ENCODE assay signal across 10 mouse cellular contexts in genomic region chr6:37593551-37594089, GRCm38 (mm10).
A peak's percentile ranks its signal among the peaks of the same experiment; 100 is the strongest.
DNase-seq lines count a peak whose midpoint lies in the region; ATAC-seq lines count a peak whose summit lies in the region.
"Had no signal": no experiment of that assay in that cellular context is flagged by ENCODE, and none has a peak within 500 bp of the region (broad histone marks: within the 10 kb centered on the region; RNA-seq: fewer than 3 reads in every experiment).

No protein-coding gene starts in this region.

- H3K27me3 ChIP-seq in hindbrain, embryonic 11.5 days (ENCODE audit: control insufficient read depth, insufficient read depth, low read length): no peaks in the 10 kb centered on the region
- H3K27me3 ChIP-seq in hindbrain, embryonic 16.5 days (replicated peaks; ENCODE audit: control insufficient read depth, insufficient read depth, low read length): no peaks in the 10 kb centered on the region
- H3K27me3 ChIP-seq in hindbrain, embryonic 15.5 days: no peaks in the 10 kb centered on the region
- H3K27me3 ChIP-seq in neural tube, embryonic 14.5 days (ENCODE audit: control insufficient read depth, insufficient read depth, low read length): no peaks in the 10 kb centered on the region

- H3K4me1 ChIP-seq in hindbrain, embryonic 11.5 days (replicated peaks; ENCODE audit: control insufficient read depth, insufficient read depth, low read length): 0 out of 2 replicates have a peak, but pooled peaks cover 2% of the 10 kb centered on the region
- H3K4me1 ChIP-seq in hindbrain, embryonic 16.5 days (ENCODE audit: control insufficient read depth, insufficient read depth, low read depth, low read length): peaks cover 14% of the 10 kb centered on the region
- peaks cover 23% of the 10 kb centered on the region for H3K4me1 ChIP-seq in hindbrain, embryonic 15.5 days (replicated peaks)
- H3K4me1 ChIP-seq in neural tube, embryonic 14.5 days (ENCODE audit: control insufficient read depth, insufficient read depth, low read length): peaks cover 7% of the 10 kb centered on the region

- 10% methylated on average over 5 of the region's 5 CpGs for WGBS in hindbrain, embryonic 11.5 days
- WGBS in hindbrain, embryonic 16.5 days: 21% methylated on average over 5 of the region's 5 CpGs
- 12% methylated on average over 5 of the region's 5 CpGs for WGBS in hindbrain, embryonic 15.5 days
- 13% methylated on average over 5 of the region's 5 CpGs for WGBS in neural tube, embryonic 14.5 days

- H3K36me3 ChIP-seq in hindbrain, embryonic 11.5 days (ENCODE audit: control insufficient read depth, insufficient read depth, low read length): no peaks in the 10 kb centered on the region
- H3K36me3 ChIP-seq in hindbrain, embryonic 16.5 days (ENCODE audit: control insufficient read depth, insufficient read depth, low read length): no peaks in the 10 kb centered on the region
- H3K36me3 ChIP-seq in hindbrain, embryonic 15.5 days: no peaks in the 10 kb centered on the region
- H3K36me3 ChIP-seq in neural tube, embryonic 14.5 days (ENCODE audit: control insufficient read depth, insufficient read depth, low read length): no peaks in the 10 kb centered on the region

- H3K9me3 ChIP-seq in hindbrain, embryonic 11.5 days (ENCODE audit: control insufficient read depth, low read length): no peaks in the 10 kb centered on the region
- no peaks in the 10 kb centered on the region for H3K9me3 ChIP-seq in hindbrain, embryonic 16.5 days (ENCODE audit: control insufficient read depth, low read length)
- H3K9me3 ChIP-seq in hindbrain, embryonic 15.5 days: no peaks in the 10 kb centered on the region
- no peaks in the 10 kb centered on the region for H3K9me3 ChIP-seq in neural tube, embryonic 14.5 days (ENCODE audit: control insufficient read depth, low read length)

- H3K4me3 ChIP-seq in hindbrain, embryonic 11.5 days (ENCODE audit: low read depth, low read length): no peak overlapping the region
- H3K4me3 ChIP-seq in hindbrain, embryonic 16.5 days (ENCODE audit: low read length): no peak overlapping the region
- H3K4me3 ChIP-seq in hindbrain, embryonic 15.5 days: no peak overlapping the region
- no peak overlapping the region for H3K4me3 ChIP-seq in neural tube, embryonic 14.5 days (ENCODE audit: low read depth, low read length)

- H3K9ac ChIP-seq in hindbrain, embryonic 11.5 days (ENCODE audit: low read depth, low read length): peak overlapping the region; percentile 24; the same call in 1 of the 2 replicates
- H3K9ac ChIP-seq in hindbrain, embryonic 16.5 days (ENCODE audit: low read depth, low read length): no peak overlapping the region
- H3K9ac ChIP-seq in hindbrain, embryonic 15.5 days: peak overlapping the region; percentile 29; the same call in 1 of the 2 replicates
- H3K9ac ChIP-seq in neural tube, embryonic 14.5 days (replicated peaks; ENCODE audit: low read depth, low read length): no peak overlapping the region

- peak; percentile 49 for DNase-seq in hindbrain, embryonic 11.5 days (ENCODE audit: low spot score)
- peak; percentile 40 for DNase-seq in embryo, embryonic 9.5 days (ENCODE audit: extremely low spot score)
- DNase-seq in cerebellum, postnatal 10 days: no peak
- DNase-seq in lung, adult 18-20 months: no peak
- DNase-seq in left cerebral cortex, adult 18-20 months (ENCODE audit: low spot score in 2 of 2): no peak
- DNase-seq: cerebellum, postnatal 36 days; kidney, adult 8-10 months had no signal

- H3K4me2 ChIP-seq in hindbrain, embryonic 11.5 days (replicated peaks; ENCODE audit: low read depth, low read length): no peak overlapping the region
- H3K4me2 ChIP-seq in hindbrain, embryonic 16.5 days (ENCODE audit: low read length): no peak overlapping the region
- peak overlapping the region; percentile 6; the same call in 1 of the 2 replicates for H3K4me2 ChIP-seq in hindbrain, embryonic 15.5 days
- no peak overlapping the region for H3K4me2 ChIP-seq in neural tube, embryonic 14.5 days (ENCODE audit: low read depth, low read length)

- peak; percentile 31 for ATAC-seq in hindbrain, embryonic 11.5 days (ENCODE audit: low FRiP score)
- ATAC-seq in hindbrain, embryonic 16.5 days: no peak
- no peak for ATAC-seq in hindbrain, embryonic 15.5 days (ENCODE audit: low FRiP score, low read depth)
- ATAC-seq in neural tube, embryonic 14.5 days (ENCODE audit: low read depth): 0 out of 2 replicates have a peak, but pooled peaks have one; percentile 26

- H3K27ac ChIP-seq in hindbrain, embryonic 11.5 days (ENCODE audit: low read depth, low read length): peak overlapping the region; percentile 87
- H3K27ac ChIP-seq in hindbrain, embryonic 16.5 days (ENCODE audit: low read depth, low read length): no peak overlapping the region; the same call in 1 of the 2 replicates
- H3K27ac ChIP-seq in hindbrain, embryonic 15.5 days (replicated peaks): 0 out of 2 replicates have a peak overlapping the region, but pooled peaks have one; percentile 50
- H3K27ac ChIP-seq in neural tube, embryonic 14.5 days (ENCODE audit: low read depth, low read length): peak overlapping the region; percentile 70

Comparison
In these comparisons a context has a peak if more than half of its experiments do, and no peak if none do; other contexts are left out.
1. ATAC-seq: peak in hindbrain, embryonic 11.5 days (single experiment) and neural tube, embryonic 14.5 days (single experiment); none in hindbrain, embryonic 16.5 days (single experiment) and hindbrain, embryonic 15.5 days (single experiment).
2. H3K9ac ChIP-seq: peak in hindbrain, embryonic 11.5 days (single experiment) and hindbrain, embryonic 15.5 days (single experiment); none in hindbrain, embryonic 16.5 days (single experiment) and neural tube, embryonic 14.5 days (single experiment).
3. DNase-seq: peak in hindbrain, embryonic 11.5 days (single experiment) and embryo, embryonic 9.5 days (single experiment); none in cerebellum, postnatal 10 days (0 of 2), lung, adult 18-20 months (0 of 2) and left cerebral cortex, adult 18-20 months (0 of 2).